Mouse (Mus musculus) bone marrow, adult 2 months (tissue): ENCODE data around the gene 4933416C03Rik. TPM values are rescaled to one million over a fixed set of nuclear protein-coding genes. Genes with fewer than 3 reads are reported as not detected.

ENCODE experiments used
- H3K27ac ChIP-seq: fragments of 200-500 bp; 2 replicates; pipeline ENCODE4 v1.5.1; 2012; ENCODE audit warnings: low read depth, mild to moderate bottlenecking, control low read depth, inconsistent platforms, low read length; ENCODE audit not compliant: control insufficient read depth, poor library complexity, insufficient read depth
- H3K4me1 ChIP-seq: fragments of 200-500 bp; 2 replicates; pipeline ENCODE4 v1.6.1; 2011; ENCODE audit warnings: low read length; ENCODE audit not compliant: control insufficient read depth, insufficient read depth
- H3K4me3 ChIP-seq: fragments of 200-500 bp; replicated peaks from 2 replicates; pipeline ENCODE3; 2011; ENCODE audit warnings: mild to moderate bottlenecking, low read depth, low read length, control low read depth; ENCODE audit not compliant: control insufficient read depth
- CTCF ChIP-seq: fragments of 200-500 bp; IDR thresholded peaks from 2 replicates; pipeline ENCODE4 v1.5.1; 2011; ENCODE audit warnings: low read length, control low read depth; ENCODE audit not compliant: control insufficient read depth, insufficient read depth
- POLR2A ChIP-seq: fragments of 200-500 bp; IDR thresholded peaks from 2 replicates; pipeline ENCODE4 v1.6.1; 2011; ENCODE audit warnings: low read depth, mild to moderate bottlenecking, control low read depth, low read length, borderline replicate concordance; ENCODE audit not compliant: control insufficient read depth
- WGBS: fragments of 180-500 bp; shearing (Covaris S2); methylation state at CpG from one replicate; pipeline ENCODE4 v1.1.7; 2018; 5-methylcytosine and 5-hydroxymethylcytosine counted together
- polyA plus RNA-seq: library from polyadenylated mRNA; stranded (reverse); fragments of >200 nt; gene quantifications from 2 replicates; pipeline ENCODE4 v1.2.4, GENCODE M21; 2011; ENCODE audit warnings: low replicate concordance; ENCODE audit not compliant: missing spikeins, insufficient read depth, insufficient read length

4933416C03Rik gene
- polyA plus RNA-seq, 1 experiment = not detected

DNA sequence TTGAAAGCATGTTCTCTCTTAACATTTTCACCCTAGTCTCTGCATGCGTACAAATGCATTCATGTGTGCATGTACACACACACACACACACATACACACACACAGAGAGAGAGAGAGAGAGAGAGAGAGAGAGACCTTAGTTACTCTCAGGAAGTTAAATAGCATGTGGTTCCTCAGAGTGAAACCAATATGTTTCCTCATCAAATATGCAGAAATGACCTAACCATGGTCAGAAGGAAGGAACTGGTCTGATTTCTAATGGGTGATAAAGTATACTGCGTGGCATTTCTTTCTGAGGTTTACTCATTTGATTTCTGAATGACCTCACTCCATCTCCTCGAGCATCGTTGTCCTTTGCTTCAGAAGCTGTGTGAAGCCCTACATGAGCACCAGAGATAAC lies 17.5 kb upstream of the 4933416C03Rik start:
- WGBS = 4% methylated on average over 4 of the region's 4 CpGs
- H3K27ac ChIP-seq = no peak overlapping the region
- H3K4me1 ChIP-seq = no peaks in the 10 kb centered on the region
- H3K4me3 ChIP-seq = no peak overlapping the region
- TF ChIP-seq POLR2A = no peak
- no peak for TF ChIP-seq CTCF

GRCm38 (mm10) chr10:116130401-116130800 lies 16.7 kb upstream of the 4933416C03Rik start:
- TF ChIP-seq POLR2A = no peak
- TF ChIP-seq CTCF = no peak
- no peak overlapping the region for H3K4me3 ChIP-seq
- 80% methylated on average over 3 of the region's 3 CpGs for WGBS
- no peak overlapping the region for H3K27ac ChIP-seq
- H3K4me1 ChIP-seq = no peaks in the 10 kb centered on the region

GRCm38 (mm10) chr10:116125364-116125763 lies 11.6 kb upstream of the 4933416C03Rik start:
- Histone ChIP-seq H3K4me1 (peaks cover 3% of the 10 kb centered on the region; the same call in 1 of the 2 replicates), H3K4me3 (no peak overlapping the region), H3K27ac (no peak overlapping the region)
- TF ChIP-seq CTCF (no peak), POLR2A (no peak)
- 63% methylated on average over 5 of the region's 5 CpGs for WGBS

- WGBS = 78% methylated on average over 2 of the region's 2 CpGs
- Histone ChIP-seq H3K4me1 (peaks cover 3% of the 10 kb centered on the region; the same call in 1 of the 2 replicates), H3K27ac (no peak overlapping the region), H3K4me3 (no peak overlapping the region)
- TF ChIP-seq POLR2A = no peak
- no peak for TF ChIP-seq CTCF
Observed at GRCm38 (mm10) chr10:116123808-116124207, 10.1 kb upstream of the 4933416C03Rik start.

DNA sequence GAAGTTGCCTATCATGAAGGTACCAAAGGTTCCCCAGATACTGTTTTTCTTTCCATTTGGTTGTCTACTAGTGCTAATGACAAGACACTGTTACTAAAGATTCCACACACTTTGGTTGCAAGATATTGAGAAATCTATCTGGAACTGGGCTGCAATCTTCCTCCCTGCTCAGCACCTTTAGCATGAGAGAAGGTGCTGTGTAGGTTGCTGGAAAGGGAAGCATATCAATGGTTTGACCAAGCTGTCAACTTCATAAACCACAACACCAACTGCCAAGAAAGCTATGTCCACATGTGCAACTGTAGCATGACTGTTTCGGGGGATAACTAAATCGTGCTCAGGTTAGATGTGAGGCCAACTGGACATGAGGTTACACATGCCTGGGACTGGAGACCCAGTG lies 7.7 kb upstream of the 4933416C03Rik start:
- WGBS = 4% methylated on average over 2 of the region's 2 CpGs
- Histone ChIP-seq H3K4me1 (peaks cover 3% of the 10 kb centered on the region; the same call in 1 of the 2 replicates), H3K27ac (no peak overlapping the region), H3K4me3 (no peak overlapping the region)
- TF ChIP-seq POLR2A (no peak), CTCF (no peak)

- H3K4me3 ChIP-seq = no peak overlapping the region
- no peak for TF ChIP-seq CTCF
- H3K27ac ChIP-seq = no peak overlapping the region
- WGBS = 51% methylated on average over 8 of the region's 8 CpGs
- peaks cover 3% of the 10 kb centered on the region; the same call in 1 of the 2 replicates for H3K4me1 ChIP-seq
Observed at GRCm38 (mm10) chr10:116117060-116117459, 3.3 kb upstream of the 4933416C03Rik start.

GRCm38 (mm10) chr10:116115881-116116677 lies 2.4 kb upstream of the 4933416C03Rik start:
- Histone ChIP-seq H3K27ac (no peak overlapping the region), H3K4me3 (no peak overlapping the region), H3K4me1 (no peaks in the 10 kb centered on the region)
- TF ChIP-seq POLR2A (no peak), CTCF (no peak)
- WGBS = 71% methylated on average over 4 of the region's 4 CpGs

DNA sequence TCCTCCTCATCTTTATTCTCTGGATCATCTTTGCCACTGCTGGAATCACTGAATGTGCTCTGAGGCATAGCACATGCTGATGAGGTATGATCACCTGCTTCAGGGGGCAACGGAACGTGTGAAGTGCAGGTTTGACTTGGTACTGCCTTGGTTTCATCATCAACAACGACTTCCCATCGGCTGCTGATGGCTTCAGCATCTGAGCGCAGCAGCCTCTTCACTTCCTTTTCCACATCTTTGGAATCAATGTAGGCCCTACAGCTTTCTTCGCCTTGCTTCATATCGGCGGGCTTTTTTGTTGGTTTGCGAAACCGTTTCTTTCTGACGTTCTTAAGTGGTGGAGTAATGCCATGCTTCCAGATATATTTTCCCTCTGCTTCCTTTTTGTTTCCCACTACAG lies 849 bp downstream of the 4933416C03Rik start:
- Histone ChIP-seq H3K4me3 (no peak overlapping the region), H3K4me1 (no peaks in the 10 kb centered on the region), H3K27ac (no peak overlapping the region)
- WGBS = 57% methylated on average over 11 of the region's 11 CpGs
- TF ChIP-seq POLR2A (no peak), CTCF (no peak)

- H3K27ac ChIP-seq = no peak overlapping the region
- WGBS = 71% methylated on average over 1 of the region's 1 CpGs
- no peak overlapping the region for H3K4me3 ChIP-seq
- TF ChIP-seq POLR2A = no peak
- TF ChIP-seq CTCF = no peak
- H3K4me1 ChIP-seq = no peaks in the 10 kb centered on the region
Observed at GRCm38 (mm10) chr10:116108730-116109129, 5.0 kb downstream of the 4933416C03Rik start.
